Comparison of ENCODE assay signal across 13 mouse cellular contexts in the genomic region with DNA sequence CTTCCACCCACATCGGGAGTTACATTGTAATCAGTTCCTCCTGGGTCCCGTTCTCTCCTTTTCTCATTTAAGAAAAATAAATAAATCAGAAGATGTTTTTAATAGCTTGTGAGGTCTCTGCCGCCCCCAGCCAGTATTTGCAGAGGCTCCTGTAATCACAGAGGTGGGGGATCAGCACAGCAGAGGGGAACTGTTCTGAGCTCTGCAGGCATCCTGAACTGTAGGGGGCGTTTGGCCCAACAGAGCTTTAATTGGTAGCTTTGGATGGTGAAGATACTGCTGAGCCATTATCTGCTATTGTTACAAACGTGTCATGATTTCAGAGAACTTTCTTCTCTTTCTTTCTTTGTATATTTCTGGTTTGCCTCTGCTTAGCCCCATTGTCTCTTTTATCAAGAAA.
"Had no signal": no experiment of that assay in that cellular context is flagged by ENCODE, and none has a peak within 500 bp of the region (broad histone marks: within the 10 kb centered on the region; RNA-seq: fewer than 3 reads in every experiment).

No protein-coding gene starts in this region.

- H3K4me2 ChIP-seq: limb, embryonic 12.5 days; liver, embryonic 13.5 days; lung, embryonic 15.5 days; neural tube, embryonic 13.5 days had no signal

- H3K27ac ChIP-seq: limb, embryonic 12.5 days; liver, embryonic 13.5 days; lung, embryonic 15.5 days; neural tube, embryonic 13.5 days had no signal

- H3K27me3 ChIP-seq: liver, embryonic 13.5 days had no signal

- H3K4me1 ChIP-seq: liver, embryonic 13.5 days had no signal

- DNase-seq: kidney, adult 9 months; kidney, postnatal 10 days; kidney, postnatal 4 days; liver; liver, embryonic 13.5 days; liver, postnatal 0 days; lung, postnatal 36 days; right cerebral cortex, adult 18-20 months; right cerebral cortex, postnatal 25 days had no signal

- H3K9me3 ChIP-seq: limb, embryonic 12.5 days; liver, embryonic 13.5 days; lung, embryonic 15.5 days; neural tube, embryonic 13.5 days had no signal

- H3K4me3 ChIP-seq: limb, embryonic 12.5 days; liver, embryonic 13.5 days; lung, embryonic 15.5 days; neural tube, embryonic 13.5 days had no signal

- ATAC-seq: intestine, embryonic 16.5 days; liver, postnatal 0 days had no signal

- H3K9ac ChIP-seq: limb, embryonic 12.5 days; liver, embryonic 13.5 days; liver, postnatal 0 days; lung, embryonic 15.5 days; neural tube, embryonic 13.5 days had no signal

- H3K36me3 ChIP-seq: limb, embryonic 12.5 days; liver, embryonic 13.5 days; lung, embryonic 15.5 days; neural tube, embryonic 13.5 days had no signal
